Mouse (Mus musculus) R1 (cell line): ENCODE results near the gene Tnnc2.

Experiments used
- DNase-seq: peaks from one replicate; pipeline ENCODE4 v3.0.0-alpha.2; 2018; ENCODE audit warnings: low read depth, low spot score

Gene Tnnc2

DNA sequence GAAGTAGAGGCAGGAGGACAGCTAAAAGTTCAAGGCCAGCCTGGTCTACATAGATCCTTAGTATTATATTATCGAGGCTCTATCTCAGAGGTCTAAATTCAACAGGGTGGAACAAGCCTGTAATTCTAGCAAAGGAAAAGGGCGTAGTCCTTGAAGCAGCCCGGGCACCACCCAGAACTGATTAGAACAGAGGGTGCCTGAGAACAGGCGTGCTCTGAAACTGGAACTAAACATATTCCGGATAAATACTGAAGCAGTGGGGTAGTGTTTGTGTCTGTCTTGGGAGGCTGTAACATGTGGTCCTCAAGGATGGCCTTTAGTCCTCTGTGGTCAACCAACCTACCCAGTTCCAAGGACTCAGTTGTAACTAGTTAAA, 5.8 kb downstream of the Tnnc2 start:
- DNase-seq = no peak

DNA sequence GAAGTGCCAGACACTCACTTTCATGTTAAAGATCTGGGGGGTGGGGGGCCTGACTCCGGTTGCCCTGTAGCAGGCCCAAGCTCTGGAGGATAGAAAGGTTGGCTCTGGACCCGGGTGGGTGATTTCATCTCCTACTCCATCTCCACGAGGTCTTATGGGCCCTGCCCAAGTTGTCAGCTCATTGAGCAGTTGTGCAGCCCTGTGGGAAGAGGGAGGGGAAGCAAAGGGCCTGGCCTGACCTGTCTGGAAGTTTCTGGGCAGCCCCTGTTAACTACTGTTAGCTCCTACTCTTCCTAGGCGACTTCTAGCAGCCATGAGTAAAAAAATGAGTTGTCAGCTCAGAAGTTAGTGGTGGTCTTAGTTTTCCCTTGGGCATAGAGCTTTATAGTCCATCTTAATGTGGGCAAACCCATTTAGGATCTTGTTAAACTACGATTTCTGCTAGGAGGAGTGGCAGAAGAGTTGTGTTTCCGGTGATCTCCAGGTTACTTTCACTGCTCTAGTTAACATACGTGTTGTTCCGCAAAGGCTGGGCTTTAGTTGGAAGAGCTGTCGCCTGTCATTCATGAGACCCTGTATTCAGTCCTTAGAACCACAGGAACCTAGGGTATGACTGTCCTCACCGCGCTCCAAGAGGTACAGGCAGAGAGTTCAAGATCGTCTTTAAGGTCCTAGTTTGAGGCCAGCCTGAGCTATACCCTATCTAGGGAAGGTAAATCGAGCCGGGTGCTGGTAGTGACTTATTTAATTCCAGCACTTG, 6.4 kb downstream of the Tnnc2 start:
- DNase-seq = no peak

DNA sequence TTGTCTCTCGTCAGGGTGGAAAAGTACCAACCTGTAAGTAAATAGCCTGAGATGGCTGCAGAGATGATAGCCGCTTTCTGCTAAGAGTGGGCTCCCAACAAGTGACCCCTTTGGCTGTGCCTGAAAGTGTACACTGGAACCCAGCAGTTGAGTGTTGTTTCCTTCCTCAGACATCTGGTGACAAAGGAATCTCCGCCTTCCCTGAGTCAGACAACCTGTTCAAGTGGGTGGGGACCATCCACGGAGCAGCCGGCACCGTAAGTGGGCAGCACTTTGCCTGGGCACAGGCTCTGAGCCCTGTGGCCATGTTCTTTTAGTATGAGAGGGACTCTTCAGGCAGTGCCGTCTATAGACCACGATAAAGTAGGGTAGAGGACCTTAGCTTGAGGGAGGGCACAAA, 8.6 kb downstream of the Tnnc2 start:
- DNase-seq = no peak

DNA sequence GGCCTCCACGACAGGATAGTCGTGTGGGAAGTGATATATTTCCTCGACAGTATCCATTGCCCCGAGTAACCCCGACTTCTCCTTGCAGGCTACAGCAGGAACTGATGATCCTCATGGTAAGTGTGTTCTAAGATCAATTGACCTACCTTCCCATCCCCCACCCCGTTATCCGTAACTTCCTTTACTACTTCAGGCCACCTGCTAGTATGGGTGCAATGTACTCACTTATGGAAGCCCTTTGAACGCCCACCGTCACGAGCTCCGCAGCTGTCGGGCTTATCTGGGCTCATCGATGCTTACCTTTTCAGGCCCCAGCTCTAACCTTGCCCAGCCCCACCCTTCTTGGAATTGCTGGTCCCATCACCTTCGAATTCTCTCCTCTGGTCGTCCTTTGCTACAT, 9.5 kb downstream of the Tnnc2 start:
- no peak for DNase-seq

DNA sequence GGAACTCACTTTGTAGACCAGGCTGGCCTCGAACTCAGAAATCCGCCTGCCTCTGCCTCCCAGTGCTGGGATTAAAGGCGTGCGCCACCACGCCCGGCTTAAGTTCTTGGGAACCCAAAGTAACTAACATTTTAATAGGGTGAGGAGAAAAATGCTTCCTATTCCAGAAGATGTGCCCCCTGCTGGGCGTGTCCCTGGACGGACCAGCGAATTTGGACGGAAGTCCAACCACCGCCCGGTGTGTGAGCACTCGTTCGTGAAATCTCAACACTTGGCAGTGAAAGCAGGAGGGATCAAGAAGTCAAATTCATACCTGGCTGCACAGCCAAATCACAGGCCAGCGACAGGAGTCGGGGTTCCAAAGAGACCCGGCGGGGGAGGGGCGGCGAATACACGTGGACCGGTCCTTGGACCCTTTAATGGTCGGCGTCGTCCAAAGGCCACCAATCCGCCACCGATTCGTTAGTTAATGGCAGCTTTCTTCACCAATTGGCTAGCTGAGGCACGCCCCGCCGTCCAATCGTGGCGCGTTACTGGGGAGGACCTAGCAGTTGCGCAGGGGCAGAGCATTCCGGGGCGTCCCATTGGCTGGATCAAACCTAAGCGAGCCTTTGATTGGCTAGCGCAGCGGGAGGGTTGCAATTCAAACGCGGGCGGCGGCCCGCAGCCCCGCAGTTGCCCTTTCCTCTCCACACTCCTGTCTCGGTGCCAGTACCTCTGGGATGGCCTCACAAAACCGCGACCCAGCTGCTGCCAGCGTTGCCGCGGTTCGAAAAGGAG, 10.3 kb downstream of the Tnnc2 start, which contains the start of gene Ube2c:
Gene Ube2c (plus strand): TSS at position 641 of the 780 bp plus-strand sequence.
- DNase-seq = peak; percentile 100

DNA sequence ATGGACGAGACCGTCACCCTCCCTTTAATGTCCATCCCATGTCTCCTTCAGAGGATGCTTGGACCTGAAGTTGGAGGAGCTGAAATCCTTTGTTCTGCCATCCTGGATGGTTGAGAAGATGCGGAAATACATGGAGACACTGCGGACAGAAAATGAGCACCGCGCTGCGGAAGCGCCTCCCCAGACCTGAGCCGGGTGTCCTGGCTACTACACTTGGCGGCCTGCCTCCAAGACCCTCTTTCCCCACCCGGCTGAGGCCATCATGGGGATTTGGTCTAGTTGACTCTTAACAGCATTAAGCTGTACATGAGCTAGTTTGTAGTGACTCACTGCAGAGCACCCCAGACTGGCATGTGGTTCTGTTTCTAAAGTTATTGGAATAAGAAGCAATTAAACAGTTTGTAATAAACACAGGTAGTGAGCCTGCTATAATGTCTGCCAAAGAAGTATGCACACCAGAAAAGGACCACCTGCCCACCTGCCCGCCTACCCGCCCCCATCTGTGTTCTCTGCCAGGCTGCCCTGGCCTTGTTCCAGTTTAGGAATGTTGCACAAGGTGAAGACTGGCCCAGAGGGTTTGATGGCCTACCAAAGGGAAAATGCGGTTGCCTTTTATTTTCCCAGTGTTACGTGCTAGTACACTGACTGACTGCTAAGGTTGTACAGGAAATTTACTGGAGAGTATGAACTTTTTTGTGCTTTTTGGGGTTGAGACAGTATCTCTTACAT, 11.8 kb downstream of the Tnnc2 start:
- no peak for DNase-seq

DNA sequence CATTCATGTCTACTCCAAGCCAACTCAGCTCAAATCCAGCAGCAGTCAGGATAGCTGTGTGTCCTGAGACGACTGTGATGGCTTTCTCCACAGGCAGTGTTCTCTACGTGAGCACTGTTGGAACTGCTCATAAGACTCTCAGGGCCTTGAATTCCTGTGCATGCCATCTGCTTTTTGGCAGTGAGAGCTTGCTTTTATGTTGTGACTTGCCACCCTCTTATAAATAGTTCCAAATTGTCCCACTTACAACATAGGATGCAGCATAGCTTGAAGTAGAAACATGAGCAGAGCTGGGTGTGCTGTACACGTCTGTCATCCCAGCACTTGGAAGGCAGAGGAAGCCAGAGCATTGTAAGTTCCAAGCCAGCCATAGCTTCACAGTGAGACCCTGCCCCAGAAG, 13.9 kb downstream of the Tnnc2 start:
- no peak for DNase-seq

DNA sequence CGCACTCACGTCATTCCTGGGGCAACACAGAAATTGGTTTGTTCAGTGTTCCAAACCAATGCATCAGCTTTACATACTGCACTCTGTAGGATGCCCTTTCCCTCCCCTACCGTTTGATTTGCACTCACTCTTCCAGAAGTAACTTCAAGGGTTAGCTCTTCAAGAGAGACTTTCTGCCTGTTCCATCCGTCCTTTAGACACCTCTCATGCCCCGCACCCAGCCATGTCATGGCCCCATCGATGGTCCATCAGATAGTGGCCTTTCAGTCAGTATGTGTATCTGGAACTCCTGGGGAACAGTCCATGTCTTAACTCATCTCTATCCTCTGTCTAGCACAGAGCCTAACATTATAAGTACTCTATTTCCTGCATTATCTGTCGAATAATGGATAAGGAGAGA, 17.2 kb downstream of the Tnnc2 start:
- no peak for DNase-seq

DNA sequence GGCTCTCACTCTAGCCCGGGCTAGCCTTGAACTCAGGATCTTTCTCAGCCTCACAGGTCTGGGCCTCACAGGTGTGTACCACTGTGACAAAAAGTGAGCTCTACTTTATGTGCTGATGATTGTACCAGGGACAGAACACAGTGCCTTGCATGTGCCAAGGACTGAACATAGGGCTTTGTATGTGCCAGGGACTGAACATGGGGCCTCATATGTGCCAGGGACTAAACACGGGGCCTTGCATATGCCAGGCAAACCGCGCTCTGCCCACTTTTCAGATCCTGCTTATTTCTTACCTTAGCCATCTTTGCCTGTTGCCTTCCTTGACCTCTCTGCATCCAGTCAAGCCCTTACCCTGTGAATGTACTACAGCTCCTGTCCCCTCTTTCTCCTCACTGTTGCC, 17.8 kb downstream of the Tnnc2 start:
- DNase-seq = no peak

DNA sequence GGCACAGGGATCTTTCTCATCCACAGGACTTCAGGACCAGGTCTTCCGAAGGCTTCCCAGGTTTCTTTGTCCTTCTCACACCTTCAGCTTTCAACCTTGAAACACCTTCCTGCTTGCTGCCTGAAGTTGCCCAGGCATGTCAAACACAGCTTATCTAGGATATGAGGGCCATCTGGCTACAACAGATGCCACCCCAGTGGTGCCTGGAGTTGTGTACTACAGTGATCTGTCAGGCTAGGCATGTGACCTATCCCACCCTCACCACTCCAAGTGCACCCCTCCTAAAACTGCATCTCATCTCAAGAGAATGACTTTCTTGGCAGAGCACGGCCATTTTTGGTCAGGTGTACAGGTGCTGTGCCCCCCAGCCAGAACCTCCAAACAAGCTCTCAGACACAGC, 18.3 kb downstream of the Tnnc2 start:
- peak; percentile 46 for DNase-seq

DNA sequence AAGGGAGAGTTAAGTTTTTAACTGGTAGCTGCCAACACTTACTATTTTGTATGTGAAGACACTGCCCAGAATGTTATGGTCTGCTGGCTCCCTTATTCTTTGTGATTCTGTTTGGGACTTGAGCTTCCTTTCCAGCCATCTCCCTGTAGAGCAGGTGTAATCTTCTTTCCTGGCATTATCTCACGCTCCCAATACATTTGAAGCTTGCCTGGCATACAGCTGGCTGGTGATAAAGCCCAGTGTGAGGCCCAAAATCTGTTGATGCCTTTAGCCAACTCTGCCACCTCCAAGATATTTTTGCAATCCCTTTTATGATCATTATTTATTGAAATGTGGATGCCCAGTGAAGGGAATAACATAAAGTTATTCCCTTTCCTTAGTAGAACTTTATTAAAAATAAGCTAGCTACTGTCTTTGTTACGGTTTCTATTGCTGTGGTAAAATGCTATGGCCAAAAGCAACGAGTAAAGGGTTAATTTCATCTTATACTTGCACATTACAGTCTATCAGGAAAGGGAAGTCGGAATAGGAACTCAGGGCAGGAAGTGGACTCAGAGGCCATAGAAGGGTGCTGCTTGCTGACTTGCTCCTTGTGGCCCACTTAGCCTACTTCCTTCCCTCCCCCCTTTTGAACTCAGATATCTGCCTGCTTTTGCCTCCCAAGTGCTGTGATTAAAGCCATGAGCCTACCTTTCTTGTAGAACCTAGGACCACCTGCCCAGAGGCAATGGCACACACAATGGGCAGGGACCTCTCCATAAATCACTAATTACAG, 19.5 kb downstream of the Tnnc2 start:
- DNase-seq = no peak

DNA sequence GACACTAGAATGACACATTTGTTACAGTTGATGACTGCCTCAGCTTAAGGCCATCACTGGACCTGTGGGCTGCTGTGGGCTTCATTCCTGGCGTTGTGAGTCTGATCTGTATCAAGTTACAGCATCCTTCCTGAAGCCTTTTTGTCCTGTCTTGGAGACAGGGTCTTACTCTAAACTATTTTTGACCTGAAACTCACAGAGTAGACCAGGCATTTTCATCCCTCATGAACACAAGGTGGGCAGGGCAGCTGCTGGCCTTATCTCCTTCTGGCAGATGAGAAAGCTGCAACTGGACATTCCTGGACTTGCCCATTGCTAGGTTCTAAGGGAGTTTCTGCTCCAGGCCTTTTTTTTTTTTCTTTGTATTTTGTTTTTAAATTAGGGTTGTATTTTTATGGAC, 21.1 kb downstream of the Tnnc2 start:
- DNase-seq = no peak

DNA sequence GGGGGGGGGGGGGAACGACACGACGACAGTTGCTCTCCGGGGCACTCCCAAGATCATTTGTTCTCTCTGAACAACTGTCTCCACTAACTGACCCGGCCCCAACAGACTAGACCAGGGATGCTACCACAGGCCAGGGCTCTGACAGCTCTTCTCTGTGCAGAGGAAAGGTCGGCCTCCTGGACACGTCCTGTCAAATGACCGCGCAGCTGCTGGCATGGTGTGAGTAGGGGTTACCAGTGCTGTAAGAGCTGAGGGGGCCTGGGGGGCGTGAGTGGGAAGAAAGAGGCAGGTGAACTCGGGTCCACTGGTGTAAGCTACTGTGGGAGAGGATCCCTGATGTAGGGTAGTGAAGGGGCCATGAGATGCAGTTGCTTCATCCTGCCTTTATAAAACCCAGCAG, 21.9 kb downstream of the Tnnc2 start:
- no peak for DNase-seq

DNA sequence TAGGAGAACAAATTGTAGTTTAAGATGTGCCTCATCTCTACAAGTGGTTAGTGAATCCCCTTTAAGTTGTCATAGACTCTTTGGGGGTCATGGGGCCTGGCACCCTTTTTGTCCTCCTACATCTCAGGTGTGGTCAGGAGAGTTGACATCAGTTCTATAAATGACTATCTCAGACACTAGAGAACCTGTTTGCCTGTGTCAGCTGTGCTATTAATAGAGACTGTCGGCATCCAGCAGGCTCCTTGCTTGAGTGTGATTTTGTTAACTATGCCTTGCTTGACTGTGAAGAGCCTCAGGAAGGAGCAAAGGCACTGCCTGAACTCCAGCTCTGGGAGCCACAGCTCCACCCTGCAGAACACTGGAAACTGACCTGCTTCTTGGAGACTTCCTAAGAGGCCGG, 25.0 kb downstream of the Tnnc2 start:
- no peak for DNase-seq

DNA sequence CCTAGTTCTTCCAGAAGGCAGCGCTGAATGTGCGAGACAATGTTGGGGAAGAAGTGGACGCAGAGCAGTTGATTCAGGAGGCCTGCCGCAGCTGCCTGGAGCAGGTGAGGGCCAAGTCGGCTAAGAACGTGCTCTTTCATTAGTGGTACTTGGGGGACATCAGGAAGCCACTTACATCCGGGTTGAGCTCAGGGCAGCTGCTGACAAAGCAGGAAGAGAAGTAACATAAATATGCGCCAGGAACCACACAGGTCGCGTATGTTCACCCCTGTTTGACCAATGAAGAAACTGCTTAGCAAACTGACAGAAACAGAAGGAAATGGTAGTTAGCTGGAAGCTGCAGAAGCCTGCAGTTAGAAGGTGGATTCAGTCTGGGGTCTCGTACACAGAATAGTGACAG, 25.7 kb downstream of the Tnnc2 start:
- no peak for DNase-seq

DNA sequence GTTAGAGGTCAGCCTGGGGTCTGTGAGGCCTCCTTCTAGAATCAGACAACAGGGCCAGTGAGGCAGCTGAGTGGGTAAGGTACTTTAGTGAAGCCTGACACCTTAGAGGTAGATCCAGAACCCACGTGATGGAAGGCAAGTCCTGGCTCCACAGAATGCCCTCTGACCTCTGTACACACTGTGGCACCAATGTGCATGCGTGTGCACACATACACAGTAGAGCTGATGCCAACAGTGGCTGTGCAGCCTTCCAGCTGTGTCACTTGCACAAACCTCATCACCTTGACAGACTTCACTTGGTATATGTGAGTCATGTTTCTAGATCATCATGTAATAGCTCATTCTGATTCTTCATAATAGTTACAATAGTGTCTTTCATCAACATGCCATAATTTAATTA, 27.3 kb downstream of the Tnnc2 start:
- no peak for DNase-seq

DNA sequence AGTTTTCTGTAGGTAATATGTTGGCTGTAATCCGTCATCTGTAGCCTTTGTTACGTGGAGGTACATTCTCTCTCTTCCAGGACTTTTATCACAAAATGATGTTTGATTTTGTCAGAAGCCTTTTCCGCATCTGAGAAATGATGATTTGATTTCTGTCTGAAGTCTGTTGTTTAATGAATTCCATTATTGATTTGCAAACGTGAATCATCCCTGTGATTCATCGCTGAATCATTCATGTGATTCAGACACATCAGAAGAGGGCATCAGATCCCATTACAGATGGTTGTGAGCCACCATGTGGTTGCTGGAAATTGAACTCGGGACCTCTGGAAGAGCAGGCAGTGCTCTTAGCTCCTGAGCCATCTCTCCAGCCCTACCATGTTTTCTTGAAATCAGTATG, 30.8 kb downstream of the Tnnc2 start:
- DNase-seq = no peak

DNA sequence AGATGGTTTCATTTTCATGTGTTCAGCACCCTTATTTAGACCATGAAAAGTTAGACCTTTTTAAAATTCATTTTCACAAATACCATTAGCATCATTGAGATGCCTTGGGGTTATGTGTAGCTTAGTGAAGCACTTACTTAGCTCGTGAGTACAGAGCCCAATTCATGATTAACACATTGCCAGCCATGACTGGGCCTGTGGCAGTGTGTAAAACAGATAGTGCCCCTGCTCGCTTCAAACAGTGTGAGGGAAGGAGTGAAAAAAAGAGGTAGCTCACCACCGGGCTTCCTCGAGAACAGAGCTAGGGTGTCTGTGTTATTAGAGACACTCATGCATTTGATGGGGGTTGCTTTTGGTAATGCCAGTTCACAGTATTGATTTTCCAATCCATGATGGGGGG, 31.6 kb downstream of the Tnnc2 start:
- DNase-seq = no peak

DNA sequence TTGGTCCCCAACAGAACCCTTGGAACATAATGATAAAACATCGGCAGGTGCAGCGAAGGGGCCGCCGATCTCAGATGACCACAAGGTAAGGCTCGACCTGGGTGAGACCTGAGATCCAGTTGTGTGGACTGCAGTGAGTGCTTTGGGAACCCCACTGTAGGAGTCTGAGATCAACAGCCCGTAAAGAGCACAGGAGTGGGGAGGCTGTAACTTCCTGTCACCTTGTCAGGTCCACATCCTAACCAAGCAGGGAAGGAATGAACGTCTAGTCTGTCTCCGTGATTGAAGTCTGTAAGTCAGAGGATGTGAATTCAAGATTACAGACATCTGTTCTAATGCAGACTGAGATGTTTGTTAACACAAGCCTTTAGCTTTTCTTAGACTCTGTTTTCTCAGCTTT, 33.1 kb downstream of the Tnnc2 start:
- DNase-seq = no peak

DNA sequence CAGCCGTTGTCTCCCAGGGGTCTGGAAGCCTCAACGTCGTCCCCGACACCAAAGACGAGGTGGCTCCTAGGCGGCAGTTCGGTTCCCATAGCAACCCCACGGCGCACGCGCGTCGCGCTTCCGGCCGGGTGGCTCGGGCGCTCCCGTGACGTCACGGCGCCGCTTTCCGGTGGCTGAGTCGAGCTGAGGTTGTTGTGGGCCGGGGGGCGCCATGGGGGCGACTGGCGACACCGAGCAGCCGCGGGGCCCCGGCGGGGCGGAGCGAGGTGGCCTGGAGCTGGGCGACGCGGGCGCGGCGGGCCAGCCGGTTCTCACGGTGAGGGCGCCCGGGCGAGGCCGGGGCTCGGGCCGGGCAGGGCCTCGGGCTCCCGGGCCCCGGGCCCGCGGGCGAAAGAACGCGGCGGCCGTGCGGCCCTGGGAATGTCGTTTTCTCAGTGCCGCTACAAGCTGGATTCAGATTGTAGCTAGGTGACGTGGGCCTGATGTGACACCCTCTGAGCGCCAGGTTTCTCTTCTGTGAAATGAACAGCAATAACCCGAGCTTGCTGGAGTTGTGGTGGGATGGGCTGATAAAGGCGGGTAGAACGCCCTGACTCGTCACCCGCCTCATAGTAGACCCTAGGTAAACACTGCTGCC, 33.8 kb downstream of the Tnnc2 start, which contains the start of the genes Wfdc3 and Dnttip1:
Gene Wfdc3 (minus strand): TSS at position 89 of the 637 bp plus-strand sequence.
Gene Dnttip1 (plus strand): TSS at position 141 of the 637 bp plus-strand sequence.
- DNase-seq = peak; percentile 92

DNA sequence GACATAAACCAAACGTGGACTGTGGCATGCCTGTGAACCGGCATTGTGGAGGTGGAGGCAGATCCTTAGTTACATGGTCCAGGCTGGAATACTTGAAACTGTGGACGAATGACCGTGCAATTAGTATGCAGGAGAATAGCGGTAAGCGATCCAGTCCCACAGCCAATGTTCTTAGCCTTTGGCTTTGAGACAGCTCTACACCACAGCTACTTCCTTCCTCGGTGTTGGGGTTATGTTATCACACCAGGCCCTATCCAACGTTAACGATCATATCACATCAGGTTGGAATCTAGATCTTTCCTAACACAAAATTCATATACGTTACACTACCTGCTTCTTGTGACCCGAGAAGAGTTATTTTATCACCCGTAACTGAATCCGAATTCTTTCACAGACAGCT, 34.8 kb downstream of the Tnnc2 start:
- DNase-seq = no peak
